Mouse (Mus musculus): ENCODE data around the gene Trp53i11.

Trp53i11 gene

GRCm38 (mm10) chr2:93199531-93199974 lies 12.2 kb downstream of the Trp53i11 start:
- no peak for DNase-seq (ENCODE audit: low read depth, low spot score)

DNA sequence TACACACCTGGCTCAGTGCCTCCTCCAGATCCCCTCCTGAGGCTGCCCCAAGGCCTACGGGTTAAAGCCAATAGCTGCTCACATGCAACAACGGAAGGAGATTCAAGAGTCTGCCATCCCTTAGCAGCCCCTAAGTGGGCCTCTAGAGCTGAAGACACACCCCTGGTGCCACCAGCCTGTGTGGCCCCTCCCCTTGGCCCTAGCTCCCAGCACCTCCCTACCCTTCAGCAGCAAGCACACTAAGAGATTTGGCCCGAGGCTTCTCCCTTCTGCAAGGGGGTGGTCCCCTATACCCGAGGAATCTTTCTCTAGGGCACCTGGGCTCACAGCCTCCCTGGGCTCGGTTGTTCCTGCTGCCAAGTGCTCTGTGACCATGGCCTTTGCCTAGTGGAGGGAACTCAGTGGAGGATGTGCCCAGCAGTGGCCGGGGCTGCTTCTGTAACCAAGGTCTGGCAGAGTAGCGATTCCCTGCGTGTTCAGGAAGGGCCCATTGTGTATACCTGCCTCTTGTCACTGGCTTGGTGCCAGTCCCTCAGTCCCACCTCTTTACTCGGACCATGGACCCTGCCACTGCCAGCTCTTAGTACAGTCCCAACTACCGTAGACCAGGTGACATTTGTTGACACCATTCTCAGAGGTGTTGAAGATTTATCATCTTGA lies 13.5 kb downstream of the Trp53i11 start:
- no peak for DNase-seq (ENCODE audit: low read depth, low spot score)

DNA sequence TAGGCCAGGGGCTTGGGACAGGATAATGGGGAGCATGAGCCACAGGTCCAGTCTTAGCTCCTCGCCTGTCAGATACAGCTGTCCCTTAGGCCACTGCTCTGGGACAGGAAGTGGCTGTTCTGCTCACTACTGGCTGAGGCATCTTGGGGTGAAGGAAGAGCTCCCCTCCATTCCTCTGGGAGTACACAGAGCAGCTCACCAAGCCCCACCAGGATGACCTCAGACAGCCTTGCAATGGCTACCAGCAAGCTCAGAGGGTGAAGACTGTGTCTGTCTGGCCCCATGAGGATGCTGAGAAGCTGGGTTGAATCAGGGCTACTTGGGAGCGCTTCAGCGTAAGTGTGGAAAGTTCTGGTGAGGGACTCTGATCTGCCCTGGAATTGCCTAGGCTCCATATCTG lies 14.6 kb downstream of the Trp53i11 start:
- no peak for DNase-seq (ENCODE audit: low read depth, low spot score)

DNA sequence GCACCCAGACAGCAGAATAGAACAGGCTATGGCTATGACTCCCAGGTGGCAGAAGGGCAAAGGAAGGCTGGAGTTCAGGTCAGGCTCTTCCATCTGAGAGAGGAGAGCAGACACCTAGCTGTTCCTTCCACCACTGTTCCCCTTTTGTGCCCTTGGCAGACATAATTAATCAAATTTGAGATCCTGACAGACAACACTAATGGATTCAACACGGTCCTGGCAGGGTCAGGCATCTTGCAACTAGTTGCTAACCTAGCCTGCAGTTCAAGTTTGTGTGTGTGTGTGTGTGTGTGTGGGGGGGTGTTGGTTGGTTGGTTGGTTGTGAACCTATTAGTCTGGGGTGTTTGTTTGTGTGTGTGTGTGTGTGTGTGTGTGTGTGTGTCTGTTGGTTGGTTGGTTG lies 15.4 kb downstream of the Trp53i11 start:
- DNase-seq (ENCODE audit: low read depth, low spot score): no peak

DNA sequence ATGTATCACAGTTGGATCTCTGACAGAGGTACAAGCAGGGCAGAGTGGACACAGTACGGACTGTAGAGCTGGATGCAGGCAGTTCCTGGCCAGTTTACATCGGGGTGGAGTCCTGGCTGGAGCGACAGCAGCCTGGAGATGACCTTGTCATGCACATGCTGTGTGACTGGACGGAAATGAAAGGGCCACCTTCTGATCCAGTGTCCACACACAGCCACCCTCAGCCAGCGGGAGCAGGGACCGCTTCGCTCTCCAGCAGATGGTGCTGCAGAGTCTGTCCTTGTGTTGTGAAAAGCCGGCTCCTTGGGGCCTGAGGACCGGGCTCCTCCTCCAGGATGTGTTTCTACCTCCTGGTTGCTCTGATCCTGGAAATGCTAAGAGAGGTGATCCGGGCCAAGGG lies 16.3 kb downstream of the Trp53i11 start:
- DNase-seq (ENCODE audit: low read depth, low spot score): no peak

DNA sequence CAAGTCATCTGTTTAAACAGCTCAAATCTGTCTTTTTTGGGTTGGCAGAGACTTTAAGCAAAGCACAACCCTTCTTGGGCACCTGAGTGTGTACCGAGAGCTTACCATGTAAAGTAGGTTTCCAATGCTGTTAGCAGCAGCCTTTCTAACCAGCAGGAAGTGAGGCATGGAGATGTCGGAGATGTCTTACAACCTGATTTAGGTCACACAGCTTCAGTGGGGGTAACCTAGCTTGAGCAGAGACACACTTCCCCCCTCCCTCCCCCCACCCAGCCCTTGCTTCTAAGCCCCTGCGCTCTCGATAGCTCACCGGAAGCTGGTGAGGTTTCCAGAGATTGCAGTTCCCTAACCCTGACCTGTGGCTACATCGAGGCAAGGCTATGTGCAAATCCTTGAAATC lies 17.2 kb downstream of the Trp53i11 start:
- no peak for DNase-seq (ENCODE audit: low read depth, low spot score)

GRCm38 (mm10) chr2:93206126-93206525 lies 18.8 kb downstream of the Trp53i11 start:
- DNase-seq (ENCODE audit: low read depth, low spot score): no peak

DNA sequence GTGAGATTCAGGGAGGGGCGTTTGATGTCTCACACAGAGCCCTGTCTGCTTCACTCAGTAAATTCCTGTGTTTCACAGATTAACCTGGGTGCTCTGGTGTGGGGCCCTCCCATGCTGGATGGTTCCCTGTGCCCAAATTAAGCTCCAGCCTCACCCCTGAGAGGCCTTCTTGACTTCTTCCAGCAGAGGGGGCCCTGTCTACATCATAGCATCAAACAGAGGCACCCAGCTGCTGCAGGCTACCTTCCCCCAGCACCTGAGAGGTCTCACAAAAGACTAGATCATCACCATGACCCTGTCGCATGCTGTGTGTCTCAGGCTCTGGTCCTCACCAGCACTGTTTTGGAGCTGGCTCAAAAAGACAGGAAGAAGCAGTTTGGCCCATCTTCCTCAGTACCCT lies 25.0 kb downstream of the Trp53i11 start:
- no peak for DNase-seq (ENCODE audit: low read depth, low spot score)

GRCm38 (mm10) chr2:93212865-93213264 lies 25.5 kb downstream of the Trp53i11 start:
- no peak for DNase-seq (ENCODE audit: low read depth, low spot score)

DNA sequence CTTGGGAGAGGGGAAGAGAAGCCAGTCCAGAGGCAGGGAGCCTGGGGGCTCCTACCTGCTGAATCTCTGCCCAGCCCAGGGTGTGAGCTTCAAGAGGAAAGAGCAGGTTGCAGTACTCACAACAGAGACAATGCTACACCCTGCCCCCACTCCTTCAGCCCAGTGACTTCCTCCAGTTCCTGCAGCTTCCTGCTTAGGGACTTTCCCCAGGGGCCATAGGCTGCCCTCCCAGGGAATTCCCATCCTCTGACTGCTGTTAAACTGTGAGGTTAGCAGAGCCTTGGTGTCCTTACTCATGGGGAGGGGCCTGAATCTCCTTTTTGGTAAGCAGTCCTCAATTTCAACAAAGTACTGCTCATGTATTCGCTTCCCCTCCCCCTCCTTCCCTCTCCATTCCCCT lies 26.8 kb downstream of the Trp53i11 start:
- no peak for DNase-seq (ENCODE audit: low read depth, low spot score)

DNA sequence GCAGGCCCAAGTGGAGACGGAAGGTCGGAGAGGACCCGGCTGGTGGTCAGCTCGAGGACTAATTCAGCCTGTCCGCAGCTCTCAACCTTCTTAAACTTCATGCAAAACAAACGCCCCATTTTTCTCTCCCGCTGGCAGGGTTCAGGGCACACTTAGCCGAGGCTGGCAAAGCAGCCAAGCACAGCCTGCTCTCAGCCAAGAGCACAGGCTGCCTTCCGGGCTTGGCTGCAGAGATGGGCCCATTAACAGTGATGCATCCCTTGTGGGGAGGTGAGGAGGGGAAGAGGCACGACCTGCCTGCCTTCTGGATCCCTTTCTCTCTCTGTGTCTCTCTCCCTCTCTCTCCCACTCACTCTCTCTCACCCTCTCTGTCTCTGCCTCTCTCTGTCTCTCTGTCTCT lies 28.4 kb downstream of the Trp53i11 start:
- no peak for DNase-seq (ENCODE audit: low read depth, low spot score)

GRCm38 (mm10) chr2:93217015-93217414 lies 29.7 kb downstream of the Trp53i11 start:
- peak; percentile 65 for DNase-seq (ENCODE audit: low read depth, low spot score)

GRCm38 (mm10) chr2:93218353-93218990 lies 31.1 kb downstream of the Trp53i11 start:
- no peak for DNase-seq (ENCODE audit: low read depth, low spot score)

DNA sequence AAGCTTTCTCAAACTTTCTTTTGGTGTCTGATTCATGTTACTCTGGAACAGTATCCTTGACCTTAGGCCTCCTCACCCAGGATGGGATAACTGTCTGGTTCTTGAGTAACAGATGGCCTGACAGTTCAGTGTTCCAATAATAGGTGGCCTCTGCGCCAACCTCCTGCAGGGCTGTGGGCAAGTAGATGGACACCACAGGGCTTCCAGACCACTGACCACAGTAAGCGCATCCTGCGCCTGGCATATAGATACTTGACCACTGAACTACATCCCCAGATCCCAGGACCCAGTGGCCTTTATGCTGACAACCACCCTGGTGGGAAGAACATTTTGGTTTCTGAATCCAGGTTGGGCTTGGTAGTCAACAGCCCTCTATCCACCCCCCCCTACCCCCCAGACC lies 32.2 kb downstream of the Trp53i11 start:
- DNase-seq (ENCODE audit: low read depth, low spot score): no peak

GRCm38 (mm10) chr2:93220447-93220846 lies 33.1 kb downstream of the Trp53i11 start:
- DNase-seq (ENCODE audit: low read depth, low spot score): no peak

DNA sequence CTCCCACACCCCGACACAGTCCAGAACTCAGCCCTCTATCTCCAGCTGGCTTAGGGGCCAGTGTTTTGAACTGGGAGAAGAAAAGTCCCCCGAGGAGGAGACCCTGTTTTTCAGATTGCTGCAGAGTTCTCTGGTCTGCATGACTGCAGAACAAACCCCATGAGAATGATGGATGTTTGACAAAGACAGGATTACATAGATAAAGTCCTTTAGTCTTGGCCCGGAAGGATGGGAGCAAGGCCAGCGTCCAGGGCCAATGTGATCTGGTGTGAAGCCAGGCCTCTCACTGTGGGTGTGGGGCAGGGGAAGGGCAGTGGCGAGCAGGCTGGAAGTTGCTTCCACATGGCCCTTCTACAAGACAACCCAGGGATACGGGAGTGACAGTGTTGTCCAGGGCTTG lies 36.1 kb downstream of the Trp53i11 start:
- no peak for DNase-seq (ENCODE audit: low read depth, low spot score)

DNA sequence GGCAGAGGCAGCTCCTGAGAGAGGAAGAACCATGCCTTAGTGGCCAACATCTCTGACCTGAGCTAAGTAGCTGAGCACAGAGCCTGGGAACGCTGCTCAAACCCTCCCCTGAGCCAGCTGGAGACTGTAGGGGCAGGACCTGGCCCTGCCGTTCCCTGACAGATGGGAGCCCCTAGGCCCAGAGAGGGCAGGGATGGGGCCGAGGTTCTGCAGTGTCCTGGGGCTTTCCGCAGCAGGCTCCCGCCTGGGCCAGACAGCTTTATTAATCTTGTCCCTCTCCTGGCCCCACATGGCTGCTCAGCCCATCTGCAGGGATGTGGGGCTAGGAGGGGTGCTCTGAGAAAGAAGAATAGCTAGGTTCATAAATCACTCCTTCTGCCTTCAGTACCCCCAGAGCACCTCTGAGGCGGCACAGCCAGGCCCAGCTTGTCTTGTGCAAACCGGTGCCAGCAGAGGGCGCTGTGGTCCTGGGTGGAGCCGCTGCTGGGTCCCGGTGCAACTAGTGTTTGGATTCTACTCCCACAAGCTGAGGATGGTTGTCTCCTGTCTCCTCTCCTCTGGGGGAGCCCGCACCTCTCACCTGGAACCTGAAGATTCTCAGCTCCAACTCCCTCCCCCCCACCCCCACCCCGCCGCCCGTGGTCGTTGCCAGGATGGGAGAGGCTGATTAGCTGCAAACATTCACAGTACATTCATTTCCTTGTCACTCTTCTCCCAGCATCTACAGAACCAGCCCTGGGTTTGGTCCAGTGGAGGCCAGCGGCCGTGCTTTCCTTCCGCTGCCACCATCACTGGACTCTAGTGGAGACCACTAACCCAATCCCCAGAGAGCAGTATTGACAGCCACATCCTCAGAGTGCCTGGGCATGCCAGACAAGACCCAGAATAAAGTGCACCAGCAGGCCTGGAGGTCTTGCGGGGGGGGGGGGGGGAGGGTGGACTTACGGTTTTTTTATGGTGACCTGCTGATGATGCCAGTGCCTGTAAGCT lies 39.6 kb downstream of the Trp53i11 start:
- no peak for DNase-seq (ENCODE audit: low read depth, low spot score)

GRCm38 (mm10) chr2:93227713-93228479 lies 40.5 kb downstream of the Trp53i11 start:
- peak; percentile 72 for DNase-seq (ENCODE audit: low read depth, low spot score)

DNA sequence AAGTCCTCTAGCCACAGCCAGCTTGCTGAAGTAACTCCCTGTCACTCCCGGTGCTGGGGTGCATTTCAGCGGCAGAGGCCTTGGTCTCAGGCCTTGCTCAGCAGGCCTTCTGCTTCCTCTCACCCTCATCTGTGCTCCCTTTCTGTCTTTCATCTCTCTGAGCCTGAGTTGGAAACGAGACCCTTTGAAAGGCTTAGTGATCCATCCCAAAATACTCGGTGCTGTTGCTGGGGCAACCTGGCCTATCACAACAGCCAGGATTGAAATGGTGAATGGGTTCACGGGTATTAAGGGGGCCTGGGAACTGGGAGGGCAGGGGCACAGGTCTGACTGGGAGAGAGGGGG lies 41.1 kb downstream of the Trp53i11 start:
- no peak for DNase-seq (ENCODE audit: low read depth, low spot score)

DNA sequence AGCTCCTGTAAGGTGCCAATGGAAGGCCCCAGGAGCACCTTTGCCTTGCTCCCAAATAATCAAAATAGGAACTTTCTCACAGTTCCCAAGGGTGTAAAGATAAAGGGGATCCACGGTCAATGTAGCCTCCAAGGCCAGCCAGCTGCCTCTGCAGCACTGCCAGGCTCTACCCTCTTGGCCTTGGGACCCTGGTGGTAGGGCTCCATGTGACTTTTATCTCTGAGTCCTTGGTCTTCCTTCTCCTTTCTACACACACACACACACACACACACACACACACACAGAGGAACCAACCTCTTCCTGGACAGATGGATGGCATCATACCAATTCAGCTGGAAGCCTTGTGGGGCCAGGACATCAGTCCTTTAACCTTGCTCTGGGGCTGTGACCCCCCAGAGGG lies 44.8 kb downstream of the Trp53i11 start:
- DNase-seq (ENCODE audit: low read depth, low spot score): no peak

GRCm38 (mm10) chr2:93237055-93237454 lies 49.7 kb downstream of the Trp53i11 start:
- no peak for DNase-seq (ENCODE audit: low read depth, low spot score)

GRCm38 (mm10) chr2:93238864-93239263 lies 51.5 kb downstream of the Trp53i11 start:
- no peak for DNase-seq (ENCODE audit: low read depth, low spot score)
